Mouse (Mus musculus): ENCODE data around the gene Abi3.

GRCm38 (mm10) chr11:95841498-95841830 is 812 bp downstream of the Abi3 start:
- TF ChIP-seq GATA1 (IDR thresholded peaks at IDR 0.05; ENCODE audit: borderline replicate concordance, low read length) (no peak), FLI1 (IDR thresholded peaks at IDR 0.05; ENCODE audit: low read length) (no peak)
